Mouse (Mus musculus): ENCODE results near the gene Nipa2.
A peak's percentile ranks its signal among the peaks of the same experiment; 100 is the strongest.

Nipa2 gene

DNA sequence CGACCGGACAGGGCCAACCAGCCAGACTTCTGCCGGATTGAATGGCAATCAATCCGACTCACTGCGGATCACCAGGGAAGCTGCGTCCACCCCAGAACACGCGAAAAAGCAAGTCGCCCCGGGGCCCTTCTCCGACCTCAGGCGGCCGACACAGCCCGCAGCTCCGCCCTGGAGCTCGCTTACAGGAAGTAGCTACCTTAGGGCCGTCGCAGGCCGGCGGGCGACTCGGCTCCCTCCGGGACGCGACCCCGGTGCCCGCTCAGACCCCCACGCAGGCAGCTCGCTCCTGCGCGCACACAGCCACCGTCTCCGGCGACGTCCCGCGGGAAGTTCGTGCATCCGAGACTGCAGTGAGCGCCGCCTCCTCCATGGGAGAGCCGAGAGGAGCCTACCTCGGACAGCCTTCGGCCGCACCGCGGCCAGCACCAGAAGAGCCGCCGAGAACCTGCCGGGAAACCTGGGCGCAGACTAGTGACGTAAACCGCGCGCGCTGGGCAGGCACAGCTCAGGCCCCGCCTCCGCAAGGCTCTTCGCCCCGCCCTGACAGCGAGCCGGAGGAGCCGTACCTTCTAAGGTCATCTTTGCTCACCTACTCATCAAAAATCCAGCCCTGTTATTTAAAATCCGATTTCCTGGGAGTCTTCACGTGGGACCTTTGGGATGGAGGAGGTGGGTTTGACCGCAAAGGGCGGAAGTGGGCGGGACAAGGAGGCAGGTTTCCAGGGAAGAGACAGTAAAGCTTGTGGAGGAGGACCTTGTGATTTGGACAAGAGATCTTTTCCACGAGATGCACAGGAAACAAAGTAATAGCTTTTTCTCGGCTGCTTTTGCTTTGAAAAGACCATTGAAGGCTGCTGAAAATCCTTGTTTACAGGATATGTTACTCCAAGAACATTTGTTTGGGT lies at the start of gene Nipa2:
Gene Nipa2, minus strand, starts transcription at position 473 of the 905 bp plus-strand sequence.
- peak; percentile 87 to 96 for DNase-seq

- no peak for DNase-seq
These were observed 48.7 kb upstream of the Nipa2 start for GRCm38 (mm10) chr7:56011018-56011333.

- DNase-seq = no peak
These were observed 48.2 kb upstream of the Nipa2 start for GRCm38 (mm10) chr7:56010318-56011017.

DNA sequence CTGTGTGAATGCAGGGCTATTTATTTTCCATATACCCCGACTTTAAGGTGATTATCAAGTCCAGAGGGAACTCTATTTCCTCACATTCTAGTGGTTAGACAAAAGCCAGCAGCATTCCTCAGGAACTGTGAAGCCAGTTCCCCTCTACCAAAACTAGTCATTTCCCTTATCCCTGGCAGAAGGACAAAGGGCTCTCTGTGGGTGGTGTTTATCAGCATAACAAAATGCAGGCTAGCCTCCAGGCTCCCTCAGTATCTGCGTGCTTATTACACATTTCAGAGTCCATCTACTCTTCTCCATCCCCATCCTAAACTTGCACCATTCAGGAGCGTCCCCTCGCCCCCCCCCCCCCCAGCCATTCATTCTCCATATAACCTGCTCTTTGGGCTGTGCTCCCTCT lies 36.7 kb upstream of the Nipa2 start:
- no peak for DNase-seq

GRCm38 (mm10) chr7:55995013-55995412 lies 32.7 kb upstream of the Nipa2 start:
- DNase-seq = no peak

DNA sequence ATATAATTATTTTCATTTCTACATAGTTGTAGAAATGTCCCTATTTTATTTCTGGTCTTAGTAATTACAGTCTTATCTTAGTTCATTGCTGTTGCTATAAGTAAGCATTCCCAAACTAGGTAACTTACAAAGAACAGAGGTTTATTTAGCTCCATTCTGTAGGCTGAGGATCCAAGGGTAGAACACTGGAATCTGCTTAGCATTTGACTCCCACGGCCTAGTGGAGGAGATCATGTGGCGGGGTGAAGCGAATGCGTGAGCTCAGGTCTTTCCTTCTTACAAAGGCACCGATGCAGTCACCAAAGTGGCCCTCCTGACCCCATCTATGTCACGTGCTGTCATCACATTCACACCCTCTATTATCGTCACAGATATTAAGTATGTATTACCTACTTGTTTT lies 29.6 kb upstream of the Nipa2 start:
- DNase-seq = no peak

DNA sequence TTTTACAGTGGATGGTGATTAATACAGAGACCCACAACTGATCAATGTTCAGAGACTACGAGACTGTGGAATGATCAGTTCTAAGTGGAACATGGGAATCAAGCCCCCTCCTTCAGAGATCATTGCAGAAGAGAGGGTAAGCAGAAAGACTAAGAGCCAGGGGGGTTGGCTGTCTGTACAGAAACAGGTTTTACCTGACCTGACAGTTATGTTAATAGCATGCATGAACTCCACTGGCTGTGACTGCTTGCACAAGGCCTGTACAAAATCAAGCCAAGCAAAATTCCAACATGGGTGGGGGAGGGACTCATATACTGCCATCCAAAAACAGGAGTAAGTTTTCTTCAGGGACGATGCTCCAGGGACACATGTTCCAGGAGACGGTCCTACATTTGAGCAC lies 28.9 kb upstream of the Nipa2 start:
- DNase-seq = no peak

- peak; percentile 55 to 79 for DNase-seq
These were observed 24.4 kb upstream of the Nipa2 start for GRCm38 (mm10) chr7:55986526-55987214.

GRCm38 (mm10) chr7:55984754-55985153 lies 22.5 kb upstream of the Nipa2 start:
- no peak for DNase-seq

- no peak for DNase-seq
These were observed 20.8 kb upstream of the Nipa2 start for GRCm38 (mm10) chr7:55983107-55983506.

DNA sequence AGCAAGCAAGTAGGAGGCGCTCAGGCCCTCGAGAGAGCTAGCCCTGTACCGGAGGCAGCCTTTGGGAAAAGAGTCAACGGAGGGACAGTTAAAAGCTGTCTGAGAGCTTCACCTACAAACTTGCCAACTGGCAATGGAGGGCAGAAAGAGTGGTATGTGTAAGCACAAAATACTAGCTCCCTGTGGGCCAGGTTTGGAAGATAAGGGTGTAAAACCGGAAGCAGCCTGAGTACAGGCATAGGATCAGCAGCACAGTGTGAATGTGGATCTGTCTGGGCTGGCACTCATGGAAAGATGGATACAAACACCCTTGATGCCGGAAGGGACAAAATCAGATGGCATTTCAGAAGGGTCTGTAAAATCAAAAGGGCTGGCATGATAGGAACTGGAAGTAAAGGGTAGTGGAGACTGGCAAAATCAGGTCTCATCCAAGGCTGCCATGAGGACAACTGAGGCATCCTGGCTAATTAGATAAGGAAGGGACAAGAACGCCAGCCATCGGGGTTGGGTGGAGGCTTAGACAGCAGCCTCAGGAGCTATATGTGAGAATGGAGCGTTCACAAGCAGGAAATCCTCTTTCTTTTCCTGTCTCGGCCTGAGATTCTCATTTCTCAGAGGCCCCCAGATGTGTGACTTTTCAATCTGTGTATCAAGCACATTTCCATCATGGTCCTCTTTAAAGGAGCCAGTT lies 19.9 kb upstream of the Nipa2 start:
- DNase-seq = no peak

DNA sequence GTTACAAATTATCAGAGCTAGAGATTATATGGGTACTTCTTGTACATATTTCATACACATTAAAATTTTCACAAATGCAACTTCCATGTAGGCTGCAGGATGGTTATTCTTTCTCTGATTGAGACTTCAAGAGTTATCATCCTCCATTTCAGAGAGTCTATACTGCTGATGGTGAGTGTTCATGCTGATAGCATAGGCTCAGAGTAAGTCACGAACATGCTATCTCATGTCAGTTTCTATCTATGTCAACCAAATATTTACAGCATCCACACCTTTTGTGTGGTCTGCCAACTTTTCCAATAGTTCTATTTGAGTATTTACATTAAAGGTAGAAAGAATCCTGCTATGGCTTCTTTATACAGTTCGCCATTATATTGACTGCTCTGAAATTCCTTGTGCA lies 19.2 kb upstream of the Nipa2 start:
- no peak for DNase-seq

DNA sequence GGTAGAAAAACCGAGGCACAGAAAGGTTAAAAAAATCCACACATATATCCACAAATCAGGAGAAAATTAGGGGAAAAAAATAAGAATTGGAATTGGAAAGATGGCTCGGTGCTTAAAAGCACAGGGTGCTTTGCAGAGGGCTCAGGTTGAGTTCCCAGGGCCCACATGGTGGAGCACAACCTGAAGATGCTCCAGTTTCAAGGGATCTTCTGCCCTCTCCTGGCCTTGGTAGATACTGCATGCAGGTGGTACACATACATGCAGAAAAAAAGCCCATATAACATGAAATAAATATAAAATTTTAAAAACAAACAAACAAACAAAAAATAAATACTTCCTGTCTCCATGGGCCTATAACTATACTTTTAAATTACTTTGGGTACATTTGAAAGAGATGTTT lies 12.2 kb upstream of the Nipa2 start:
- DNase-seq = no peak

GRCm38 (mm10) chr7:55969415-55969814 lies 7.1 kb upstream of the Nipa2 start:
- DNase-seq = no peak

- DNase-seq = peak; percentile 14 to 39
These were observed 6.1 kb upstream of the Nipa2 start for GRCm38 (mm10) chr7:55968258-55968901.

GRCm38 (mm10) chr7:55966866-55967460 lies 4.7 kb upstream of the Nipa2 start:
- no peak for DNase-seq

DNA sequence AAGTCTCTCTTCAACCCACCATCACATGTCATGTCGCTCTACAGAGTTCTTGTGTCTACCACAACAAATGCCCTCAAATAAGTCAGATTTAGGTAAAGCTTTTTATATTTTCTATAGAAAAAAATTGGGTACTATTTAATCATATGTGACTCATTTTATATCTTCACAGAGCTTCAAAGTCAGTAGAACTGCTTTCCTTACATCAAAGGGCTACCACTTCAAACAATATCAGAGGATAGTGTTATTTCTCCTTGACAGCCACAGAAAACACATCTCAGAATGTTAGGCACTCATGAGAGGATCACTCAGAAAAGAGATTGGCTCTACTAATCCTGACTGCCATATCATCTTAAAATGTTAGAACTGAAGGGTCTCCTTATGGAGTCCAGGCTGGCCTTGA lies 1.8 kb downstream of the Nipa2 start:
- DNase-seq = no peak

DNA sequence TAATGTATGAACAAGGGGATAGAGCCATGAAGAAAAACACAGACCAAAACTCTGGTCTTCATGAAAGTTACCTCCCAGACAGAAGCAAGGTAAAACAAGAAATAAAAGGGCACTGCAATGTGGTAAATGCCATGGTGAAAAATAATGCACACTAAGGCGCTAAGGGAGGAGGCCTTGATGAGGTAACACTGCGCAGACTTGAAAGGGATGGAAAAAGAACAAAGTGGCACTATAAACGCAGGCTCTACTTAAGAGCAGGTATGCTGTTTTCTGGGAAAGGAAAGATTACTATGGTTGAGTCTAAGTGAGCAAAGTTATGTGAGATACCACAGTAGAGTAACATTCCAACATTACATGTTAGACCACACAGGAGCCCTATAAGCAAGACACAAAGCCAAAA lies 2.5 kb downstream of the Nipa2 start:
- DNase-seq = no peak

DNA sequence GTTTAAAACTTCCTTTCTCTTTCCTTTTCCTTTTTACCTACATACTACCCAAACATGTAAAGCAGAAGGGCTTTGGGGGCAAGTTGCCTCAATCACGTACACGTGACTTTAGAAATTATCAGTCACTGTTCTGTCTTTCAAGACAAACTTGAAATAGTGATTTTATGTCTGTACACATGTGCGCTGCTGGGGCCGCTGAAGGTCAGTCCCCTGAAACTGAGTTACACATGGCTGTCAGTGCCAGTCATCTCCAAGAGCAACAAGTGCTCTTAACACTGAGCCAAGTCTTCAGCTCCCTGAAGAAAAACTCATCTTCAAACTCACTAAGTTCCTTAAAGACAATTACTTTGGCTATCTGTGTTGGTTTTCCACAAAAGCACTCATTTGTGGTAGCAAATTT lies 4.4 kb downstream of the Nipa2 start:
- no peak for DNase-seq

GRCm38 (mm10) chr7:55957178-55957577 lies 5.1 kb downstream of the Nipa2 start:
- no peak for DNase-seq

DNA sequence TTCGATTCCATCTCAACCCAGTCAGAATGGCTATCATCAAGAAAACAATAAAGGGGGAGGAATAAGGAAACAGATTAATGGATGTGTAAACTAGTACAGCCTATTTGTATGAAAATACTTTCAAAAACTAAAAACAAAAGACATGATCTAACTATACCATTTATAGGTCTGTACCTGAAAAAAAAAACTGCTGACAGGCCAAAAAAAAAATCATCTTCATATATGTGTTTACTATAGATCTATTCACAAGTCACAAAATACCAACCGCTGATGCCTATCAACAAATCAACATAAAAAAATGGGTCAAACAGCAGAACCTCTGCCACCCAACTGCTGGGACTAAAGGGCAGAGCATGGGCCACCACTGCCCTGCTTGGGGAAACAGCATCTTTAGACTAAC lies 6.2 kb downstream of the Nipa2 start:
- no peak for DNase-seq

- no peak for DNase-seq
These were observed 23.9 kb downstream of the Nipa2 start for GRCm38 (mm10) chr7:55938341-55938740.

All from spleen, adult 18-20 months (tissue).